Mouse (Mus musculus) lung, embryonic 14.5 days (tissue): Measurements from ENCODE around the gene Fam155a. TPM values are rescaled to one million over a fixed set of nuclear protein-coding genes. Genes with fewer than 3 reads are reported as not detected.

Source experiments
- ATAC-seq: fragments of 200-750 bp; cut with Nextera tagmentation; 2 replicates; pipeline ENCODE4 v1.8.0; 2017; ENCODE audit warnings: mild to moderate bottlenecking, moderate TSS enrichment, moderate library complexity; ENCODE audit not compliant: insufficient read depth
- DNase-seq: peaks from one replicate; pipeline ENCODE4 v3.0.0-alpha.2; 2015
- H3K27ac ChIP-seq: fragments of 300-500 bp; sonication (generic); 2 replicates; pipeline ENCODE4 v1.5.1; 2014; ENCODE audit warnings: low read depth, mild to moderate bottlenecking, moderate library complexity
- H3K27me3 ChIP-seq: fragments of 300-500 bp; sonication (generic); 2 replicates; pipeline ENCODE4 v1.6.1; 2014; ENCODE audit warnings: low read length, control low read depth; ENCODE audit not compliant: insufficient read depth
- H3K36me3 ChIP-seq: fragments of 300-500 bp; sonication (generic); 2 replicates; pipeline ENCODE4 v1.6.1; 2014; ENCODE audit warnings: control low read depth; ENCODE audit not compliant: insufficient read depth
- H3K4me1 ChIP-seq: fragments of 300-500 bp; sonication (generic); 2 replicates; pipeline ENCODE4 v1.6.1; 2014; ENCODE audit warnings: antibody characterized with exemption, control low read depth; ENCODE audit not compliant: insufficient read depth
- H3K4me2 ChIP-seq: fragments of 300-500 bp; sonication (generic); 2 replicates; pipeline ENCODE4 v1.6.1; 2014; ENCODE audit warnings: mild to moderate bottlenecking
- H3K4me3 ChIP-seq: fragments of 300-500 bp; sonication (generic); 2 replicates; pipeline ENCODE4 v1.5.1; 2014; ENCODE audit warnings: low read depth, low read length
- H3K9ac ChIP-seq: fragments of 300-500 bp; sonication (generic); 2 replicates; pipeline ENCODE4 v1.6.1; 2014
- H3K9me3 ChIP-seq: fragments of 300-500 bp; sonication (generic); 2 replicates; pipeline ENCODE4 v1.6.1; 2016; ENCODE audit warnings: low read depth, low read length, control low read depth
- CTCF ChIP-seq: IDR thresholded peaks from 2 replicates; pipeline ENCODE4 v1.5.1; 2016; ENCODE audit warnings: antibody characterized with exemption, low read depth
- WGBS: fragments of 180-500 bp; shearing (Covaris S2); extraction: QIAGEN DNeasy Blood & Tissue Kit; methylation state at CpG from one replicate; pipeline ENCODE4 v1.1.7; 2014; 5-methylcytosine and 5-hydroxymethylcytosine counted together
- polyA plus RNA-seq: library from polyadenylated mRNA; unstranded; fragments of >200 nt; fragmentation: Nextera tagmentation; extraction: Ambion mirVana; gene quantifications from 2 replicates; pipeline ENCODE4 v1.2.1, GENCODE M21; 2014

The Fam155a gene
- polyA plus RNA-seq, 1 experiment from 2014 or later: 0.26 TPM

DNA sequence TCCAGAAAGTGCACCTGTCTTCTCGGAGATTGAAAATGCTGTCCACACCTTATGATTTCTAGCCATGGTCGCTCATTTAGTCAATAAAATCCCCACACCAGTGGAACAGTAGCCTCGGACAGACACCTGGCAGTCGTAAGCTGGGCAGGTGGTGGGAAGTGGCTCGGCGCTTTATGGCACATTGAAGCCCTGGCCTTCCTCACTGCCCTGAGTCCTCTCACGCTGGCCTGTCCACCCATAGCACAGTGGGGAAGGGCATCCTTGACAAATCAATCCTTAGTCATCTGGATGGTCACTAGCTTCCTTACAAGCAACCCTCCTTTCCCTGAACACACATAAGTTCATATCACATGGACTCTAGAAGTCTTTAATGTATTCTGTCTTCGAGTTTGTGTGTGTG is 401.8 kb downstream of the Fam155a start:
- DNase-seq (no peak), ATAC-seq (no peak)
- H3K27ac ChIP-seq: no peak overlapping the region
- TF ChIP-seq CTCF: no peak
- H3K4me1 ChIP-seq: no peaks in the 10 kb centered on the region
- H3K9ac ChIP-seq: no peak overlapping the region
- H3K4me2 ChIP-seq: no peak overlapping the region
- no peak overlapping the region for H3K4me3 ChIP-seq
- no peaks in the 10 kb centered on the region for H3K9me3 ChIP-seq
- H3K27me3 ChIP-seq: no peaks in the 10 kb centered on the region
- H3K36me3 ChIP-seq: no peaks in the 10 kb centered on the region
- 83% methylated on average over 8 of the region's 8 CpGs for WGBS

DNA sequence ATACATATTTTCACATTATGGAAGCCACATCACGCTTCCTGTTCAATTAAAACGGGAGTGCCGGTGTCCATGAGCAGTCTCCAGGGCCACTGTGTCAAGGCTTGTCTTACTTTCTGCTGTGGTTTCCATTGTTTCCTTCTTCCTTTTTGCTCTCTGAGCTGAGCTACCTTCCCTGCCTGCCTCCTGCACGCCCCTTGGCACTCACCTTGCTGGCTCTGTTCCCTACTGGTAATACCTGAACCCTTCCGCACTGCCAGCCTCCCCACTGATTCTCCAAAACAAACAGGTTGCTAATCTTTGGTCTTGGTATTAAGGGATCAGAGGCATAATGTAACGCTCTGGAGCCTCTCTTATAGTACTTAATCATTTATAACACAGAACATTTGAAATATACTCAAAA is 403.2 kb downstream of the Fam155a start:
- no peaks in the 10 kb centered on the region for H3K27me3 ChIP-seq
- H3K4me2 ChIP-seq: no peak overlapping the region
- no peak overlapping the region for H3K9ac ChIP-seq
- H3K4me3 ChIP-seq: no peak overlapping the region
- H3K9me3 ChIP-seq: no peaks in the 10 kb centered on the region
- WGBS: 52% methylated on average over 6 of the region's 6 CpGs
- no peak for TF ChIP-seq CTCF
- DNase-seq (no peak), ATAC-seq (no peak)
- no peaks in the 10 kb centered on the region for H3K4me1 ChIP-seq
- no peak overlapping the region for H3K27ac ChIP-seq
- no peaks in the 10 kb centered on the region for H3K36me3 ChIP-seq

DNA sequence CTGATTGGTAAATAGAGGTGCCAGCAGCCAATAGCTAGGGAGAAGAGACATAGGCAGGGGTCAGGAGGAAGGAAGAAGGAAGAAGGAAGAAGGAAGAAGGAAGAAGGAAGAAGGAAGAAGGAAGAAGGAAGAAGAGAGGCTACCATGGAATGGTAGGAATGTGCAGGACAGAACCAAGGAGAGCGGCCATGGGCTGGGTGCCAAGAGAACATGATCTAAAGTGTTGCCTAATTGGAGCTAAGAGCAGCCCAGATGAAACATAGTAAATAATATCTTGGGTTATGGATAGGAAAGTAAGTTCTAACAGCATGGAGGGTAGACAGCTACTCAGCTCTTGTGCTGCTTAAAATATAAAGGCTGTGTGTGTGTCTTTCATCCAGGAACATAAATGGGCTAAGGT is 405.6 kb downstream of the Fam155a start:
- H3K9ac ChIP-seq: no peak overlapping the region
- TF ChIP-seq CTCF: no peak
- DNase-seq (peak; percentile 60), ATAC-seq (no peak)
- no peak overlapping the region for H3K4me2 ChIP-seq
- H3K4me3 ChIP-seq: no peak overlapping the region
- H3K36me3 ChIP-seq: no peaks in the 10 kb centered on the region
- WGBS: 29% methylated on average over 1 of the region's 1 CpGs
- H3K27ac ChIP-seq: no peak overlapping the region
- H3K27me3 ChIP-seq: no peaks in the 10 kb centered on the region
- H3K9me3 ChIP-seq: no peaks in the 10 kb centered on the region
- no peaks in the 10 kb centered on the region for H3K4me1 ChIP-seq

DNA sequence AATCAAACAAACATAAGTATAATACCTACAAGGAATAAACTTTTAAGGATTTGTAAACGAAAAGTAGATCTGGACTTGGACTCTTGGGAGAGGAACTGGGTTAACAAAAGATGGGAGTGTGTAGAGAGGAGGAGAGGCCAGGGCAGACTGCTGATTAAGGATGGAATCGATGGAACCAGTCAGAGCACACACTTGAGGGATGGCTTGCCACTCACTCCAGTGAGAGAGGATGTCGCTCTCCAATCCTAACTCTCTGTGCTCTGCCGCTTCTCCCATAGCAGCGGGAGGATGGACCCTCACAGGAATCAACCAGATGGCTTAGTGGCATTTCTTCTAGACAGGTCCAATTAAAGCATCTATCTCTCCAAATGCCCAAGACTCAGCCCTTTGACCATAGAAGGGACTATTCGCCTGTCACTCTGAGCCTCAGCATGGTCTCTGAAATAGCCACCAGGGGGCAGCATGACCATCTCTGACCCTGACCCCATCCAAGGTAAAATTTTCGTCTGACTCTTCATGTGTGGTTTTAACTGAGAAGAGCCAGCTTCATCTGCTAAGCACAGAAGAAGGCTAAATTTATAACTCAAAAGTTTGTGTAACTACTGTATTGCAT is 422.3 kb downstream of the Fam155a start:
- ATAC-seq: no peak; the same call in 1 of the 2 replicates

DNA sequence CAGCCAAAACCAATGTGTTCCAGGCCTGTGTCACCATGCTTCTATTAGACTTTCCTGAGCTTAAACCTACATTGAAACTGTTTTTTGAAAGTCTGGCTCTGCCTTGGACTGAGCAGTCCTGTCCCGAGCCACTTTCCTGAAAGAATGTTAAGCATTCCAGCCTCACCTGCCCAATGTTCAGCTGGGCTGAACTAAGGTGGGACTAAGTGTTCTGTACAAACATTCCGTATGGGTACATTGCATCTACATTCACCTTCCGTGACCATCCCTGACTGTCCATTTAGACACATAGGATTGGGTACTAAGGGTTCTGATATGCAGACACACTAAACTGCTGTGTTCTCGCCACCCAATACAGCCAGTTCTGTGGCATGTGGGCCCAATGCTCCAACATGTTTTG is 423.8 kb downstream of the Fam155a start:
- ATAC-seq (no peak), DNase-seq (no peak)
- WGBS: 67% methylated on average over 4 of the region's 4 CpGs
- H3K4me2 ChIP-seq: no peak overlapping the region
- H3K9me3 ChIP-seq: no peaks in the 10 kb centered on the region
- no peak overlapping the region for H3K27ac ChIP-seq
- no peak overlapping the region for H3K4me3 ChIP-seq
- H3K4me1 ChIP-seq: no peaks in the 10 kb centered on the region; the same call in 1 of the 2 replicates
- H3K36me3 ChIP-seq: no peaks in the 10 kb centered on the region
- H3K27me3 ChIP-seq: no peaks in the 10 kb centered on the region
- TF ChIP-seq CTCF: no peak
- H3K9ac ChIP-seq: no peak overlapping the region

More for the DNA sequence above, 422.3 kb downstream of the Fam155a start:
- Histone ChIP-seq H3K4me2 (no peak overlapping the region), H3K4me1 (no peaks in the 10 kb centered on the region; the same call in 1 of the 2 replicates), H3K27ac (no peak overlapping the region), H3K9ac (no peak overlapping the region), H3K4me3 (no peak overlapping the region), H3K9me3 (no peaks in the 10 kb centered on the region), H3K27me3 (no peaks in the 10 kb centered on the region), H3K36me3 (no peaks in the 10 kb centered on the region)
- WGBS: 46% methylated on average over 7 of the region's 7 CpGs
- TF ChIP-seq CTCF: peak; percentile 73
- peak; percentile 71 for DNase-seq

DNA sequence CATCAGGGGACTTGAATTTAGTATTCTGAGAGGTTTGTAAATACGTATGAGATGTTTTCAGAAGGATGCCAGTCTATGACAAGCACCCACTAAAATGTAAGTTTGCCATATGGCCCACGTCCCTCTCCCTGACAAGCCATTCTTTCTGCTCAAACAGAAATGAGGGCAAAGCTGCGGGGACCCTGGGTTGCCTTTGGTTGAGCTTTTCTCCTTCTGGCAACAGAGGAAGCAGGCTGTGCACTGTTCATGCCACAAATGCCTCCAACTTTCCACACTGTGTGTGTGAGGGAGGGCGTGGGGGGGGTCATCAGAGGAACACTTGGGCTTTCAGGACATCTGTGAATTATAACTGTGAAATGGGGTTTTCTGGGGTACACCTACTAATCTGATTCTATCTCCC is 426.8 kb downstream of the Fam155a start:
- Histone ChIP-seq H3K27ac (no peak overlapping the region), H3K4me1 (no peaks in the 10 kb centered on the region; the same call in 1 of the 2 replicates), H3K36me3 (no peaks in the 10 kb centered on the region), H3K9me3 (no peaks in the 10 kb centered on the region), H3K9ac (no peak overlapping the region), H3K4me3 (no peak overlapping the region), H3K4me2 (no peak overlapping the region), H3K27me3 (no peaks in the 10 kb centered on the region)
- ATAC-seq (no peak), DNase-seq (no peak)
- no peak for TF ChIP-seq CTCF
- 69% methylated on average over 4 of the region's 4 CpGs for WGBS

DNA sequence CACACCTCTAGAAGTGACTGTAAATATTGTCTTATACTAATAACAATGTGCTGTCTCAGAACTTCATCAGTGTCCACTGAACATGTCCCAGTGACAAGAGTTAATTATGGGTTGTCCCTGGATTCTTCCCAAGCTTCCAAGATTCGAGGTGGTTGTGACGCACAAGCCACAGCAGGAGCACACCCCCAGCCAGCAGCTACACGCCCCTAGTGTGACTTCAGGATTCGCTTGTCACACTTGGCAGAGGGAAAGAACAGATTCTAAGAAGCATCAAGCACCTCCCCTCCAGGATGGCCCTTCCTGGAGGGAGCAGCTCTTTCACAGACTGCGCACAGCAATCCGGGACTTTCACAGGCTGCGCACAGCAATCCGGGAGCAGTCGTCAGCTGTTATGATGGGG is 428.0 kb downstream of the Fam155a start:
- peak; percentile 10 for DNase-seq
- no peaks in the 10 kb centered on the region; the same call in 1 of the 2 replicates for H3K4me1 ChIP-seq
- TF ChIP-seq CTCF: no peak
- WGBS: 58% methylated on average over 9 of the region's 9 CpGs
- H3K9me3 ChIP-seq: no peaks in the 10 kb centered on the region
- H3K9ac ChIP-seq: no peak overlapping the region
- no peak overlapping the region for H3K27ac ChIP-seq
- H3K36me3 ChIP-seq: no peaks in the 10 kb centered on the region
- no peak overlapping the region for H3K4me3 ChIP-seq
- ATAC-seq: no peak
- no peak overlapping the region for H3K4me2 ChIP-seq
- H3K27me3 ChIP-seq: no peaks in the 10 kb centered on the region
